Mouse (Mus musculus) layer of hippocampus, adult 2 months (tissue): Measurements from ENCODE around the gene Kank1. TPM values are rescaled to one million over a fixed set of nuclear protein-coding genes. Genes with fewer than 3 reads are reported as not detected.
A peak's percentile ranks its signal among the peaks of the same experiment; 100 is the strongest.

Experiments used
- DNase-seq, 2 experiments: peaks; one replicate each; pipeline ENCODE4 v3.0.0; 2022; ENCODE audit warnings: low spot score in 2 of 2
- H3K27ac ChIP-seq: fragments of 200-600 bp; 2 replicates; pipeline ENCODE4 v1.8.1; 2022
- H3K4me3 ChIP-seq: fragments of 200-600 bp; 2 replicates; pipeline ENCODE4 v1.8.1; 2022; ENCODE audit warnings: mild to moderate bottlenecking
- CTCF ChIP-seq: fragments of 200-600 bp; conservative IDR thresholded peaks from 2 replicates; pipeline ENCODE4 v1.8.1; 2022; ENCODE audit warnings: antibody characterized with exemption, mild to moderate bottlenecking, moderate library complexity
- total RNA-seq, 2 experiments: library from RNA; stranded (reverse); gene quantifications; 2 replicates each; pipeline ENCODE4 v1.2.3; 2021

Kank1 gene
- total RNA-seq, 2 experiments from 2014 or later: 18.5 to 20.1 TPM

- H3K4me3 ChIP-seq: no peak overlapping the region
- TF ChIP-seq CTCF: no peak
- no peak overlapping the region for H3K27ac ChIP-seq
- DNase-seq: no peak
Measured at GRCm38 (mm10) chr19:25387902-25388301, 151.1 kb downstream of the Kank1 start.

- Histone ChIP-seq H3K27ac (no peak overlapping the region), H3K4me3 (no peak overlapping the region)
- TF ChIP-seq CTCF: no peak
- no peak for DNase-seq
Measured at GRCm38 (mm10) chr19:25392135-25392534, 155.4 kb downstream of the Kank1 start.

GRCm38 (mm10) chr19:25395035-25395434 is 158.3 kb downstream of the Kank1 start:
- peak overlapping the region; percentile 76 for H3K27ac ChIP-seq
- H3K4me3 ChIP-seq: peak overlapping the region; percentile 10; the same call in 1 of the 2 replicates
- peak in 1 of 2 experiments; percentile 28 for DNase-seq
- no peak for TF ChIP-seq CTCF

- no peak for TF ChIP-seq CTCF
- H3K27ac ChIP-seq: peak overlapping the region; percentile 16; the same call in 1 of the 2 replicates
- no peak overlapping the region for H3K4me3 ChIP-seq
- peak in 1 of 2 experiments; percentile 20 for DNase-seq
Measured at GRCm38 (mm10) chr19:25396709-25397266, 160.0 kb downstream of the Kank1 start.

- Histone ChIP-seq H3K4me3 (no peak overlapping the region), H3K27ac (no peak overlapping the region)
- TF ChIP-seq CTCF: no peak
- DNase-seq: no peak
Measured at GRCm38 (mm10) chr19:25399511-25400211, 162.9 kb downstream of the Kank1 start.

GRCm38 (mm10) chr19:25400212-25400913 is 163.6 kb downstream of the Kank1 start:
- H3K4me3 ChIP-seq: no peak overlapping the region
- DNase-seq: no peak
- no peak for TF ChIP-seq CTCF
- H3K27ac ChIP-seq: no peak overlapping the region

- no peak overlapping the region for H3K27ac ChIP-seq
- DNase-seq: no peak
- no peak overlapping the region for H3K4me3 ChIP-seq
- TF ChIP-seq CTCF: no peak
Measured at GRCm38 (mm10) chr19:25401521-25401920, 164.7 kb downstream of the Kank1 start.

- DNase-seq: no peak
- no peak overlapping the region for H3K27ac ChIP-seq
- H3K4me3 ChIP-seq: no peak overlapping the region
- TF ChIP-seq CTCF: no peak
Measured at GRCm38 (mm10) chr19:25404163-25404562, 167.4 kb downstream of the Kank1 start.

- peak overlapping the region; percentile 72 for H3K27ac ChIP-seq
- no peak for DNase-seq
- H3K4me3 ChIP-seq: no peak overlapping the region; the same call in 1 of the 2 replicates
- no peak for TF ChIP-seq CTCF
Measured at GRCm38 (mm10) chr19:25405987-25406386, 169.2 kb downstream of the Kank1 start.

- TF ChIP-seq CTCF: peak; percentile 44
- peak; percentile 10 to 36 for DNase-seq
- peak overlapping the region; percentile 72 for H3K27ac ChIP-seq
- peak overlapping the region; percentile 45 for H3K4me3 ChIP-seq
Measured at GRCm38 (mm10) chr19:25406481-25407184, 169.9 kb downstream of the Kank1 start.

GRCm38 (mm10) chr19:25407185-25407886 is 170.6 kb downstream of the Kank1 start:
- DNase-seq: no peak
- H3K4me3 ChIP-seq: peak overlapping the region; percentile 45
- H3K27ac ChIP-seq: peak overlapping the region; percentile 72
- TF ChIP-seq CTCF: no peak

GRCm38 (mm10) chr19:25407887-25408236 is 171.1 kb downstream of the Kank1 start:
- TF ChIP-seq CTCF: no peak
- no peak for DNase-seq
- Histone ChIP-seq H3K4me3 (peak overlapping the region; percentile 45), H3K27ac (peak overlapping the region; percentile 72)
